Mouse (Mus musculus) C2C12 (cell line): ENCODE data around the gene Map3k12.

ENCODE experiments used
- CEBPB ChIP-seq: IDR thresholded peaks from one replicate; pipeline ENCODE4 v1.6.1; 2011; ENCODE audit warnings: low read depth, mild to moderate bottlenecking, control low read depth, moderate library complexity
- CTCF ChIP-seq: IDR thresholded peaks from one replicate; pipeline ENCODE4 v1.5.1; 2011; ENCODE audit not compliant: control insufficient read depth, insufficient read depth, insufficient read length
- MAX ChIP-seq: IDR thresholded peaks from one replicate; pipeline ENCODE4 v1.6.1; 2011; ENCODE audit warnings: mild to moderate bottlenecking, control low read depth
- MYOG ChIP-seq: IDR thresholded peaks from one replicate; pipeline ENCODE4 v1.6.1; 2011; ENCODE audit not compliant: control insufficient read depth, insufficient read length; ENCODE audit errors: extremely low read depth
- USF1 ChIP-seq: IDR thresholded peaks from one replicate; pipeline ENCODE4 v1.6.1; 2011; ENCODE audit warnings: low read depth, mild to moderate bottlenecking, control low read depth, moderate library complexity

- no peak for TF ChIP-seq CTCF
- no peak for TF ChIP-seq CEBPB
- no peak for TF ChIP-seq MAX
- TF ChIP-seq USF1: no peak
- no peak for TF ChIP-seq MYOG
These were observed 13.4 kb downstream of the Map3k12 start, which contains the start of gene Gm10337 for GRCm38 (mm10) chr15:102503447-102503846.
